Mouse (Mus musculus): ENCODE data around the gene Wasf2. TPM values are rescaled to one million over a fixed set of nuclear protein-coding genes. Genes with fewer than 3 reads are reported as not detected.

Gene Wasf2
- total RNA-seq, 2 experiments from 2014 or later: 81.4 to 89.2 TPM

Small RNA genes lying within 50 kb of the gene (microRNA-seq; reads per million reads assigned to microRNA genes)
- gene Mir7017 (ENCODE audit: borderline number of aligned reads in 2 of 2): 0 to 1.3 reads per million in 2 experiments

Other genes starting within 250 kb of the Wasf2 start
- gene Stx12, start 246.0 kb upstream of the Wasf2 start, total RNA-seq (2021): 10 to 100 TPM; 36.4 to 36.7 TPM
- 10 to 100 TPM; 42.3 to 46.4 TPM for gene Fam76a, start 207.9 kb upstream of the Wasf2 start, total RNA-seq (2021)
- under 1 TPM; 0.31 to 0.60 TPM for gene Fgr, start 156.4 kb upstream of the Wasf2 start, total RNA-seq (2021)
- 10 to 100 TPM; 41.9 to 50.8 TPM for gene Ahdc1, start 119.2 kb upstream of the Wasf2 start, total RNA-seq (2021)
- gene Cd164l2, start 81.6 kb downstream of the Wasf2 start, total RNA-seq (2021): under 1 TPM in 1 of 2 experiments, not detected in 1; 0.51 TPM
- under 1 TPM in 1 of 2 experiments, not detected in 1; 0.16 TPM for gene Gpr3, start 82.0 kb downstream of the Wasf2 start, total RNA-seq (2021)
- gene Map3k6, start 110.3 kb downstream of the Wasf2 start, total RNA-seq (2021): 10 to 100 TPM; 15.5 to 20.1 TPM
- gene Sytl1, start 132.6 kb downstream of the Wasf2 start, total RNA-seq (2021): 1 to 10 TPM in 1 of 2 experiments, under 1 TPM in 1; 0.50 to 1.5 TPM
- gene Tmem222, start 147.3 kb downstream of the Wasf2 start, total RNA-seq (2021): 10 to 100 TPM; 30.6 to 30.7 TPM
- 10 to 100 TPM; 82.0 to 88.2 TPM for gene Wdtc1, start 223.0 kb downstream of the Wasf2 start, total RNA-seq (2021)
- 10 to 100 TPM; 17.6 to 18.8 TPM for gene Slc9a1, start 239.2 kb downstream of the Wasf2 start, total RNA-seq (2021)

Data from heart, postnatal 36 days (tissue).